In genomic region chr15:27476671-27477070, GRCm38 (mm10) we compare ENCODE assay signal across 16 mouse cellular contexts. TPM values are rescaled to one million over a fixed set of nuclear protein-coding genes. Genes with fewer than 3 reads are reported as not detected.
A peak's percentile ranks its signal among the peaks of the same experiment; 100 is the strongest.
DNase-seq lines count a peak whose midpoint lies in the region; ATAC-seq lines count a peak whose summit lies in the region.
"Had no signal": no experiment of that assay in that cellular context is flagged by ENCODE, and none has a peak within 500 bp of the region (broad histone marks: within the 10 kb centered on the region; RNA-seq: fewer than 3 reads in every experiment).

No protein-coding gene starts in this region.

- DNase-seq in cerebellum, adult 9-10 months, result peak; percentile 21
- DNase-seq in heart, postnatal 10 days, result no peak
- DNase-seq in left cerebral cortex, postnatal 14 days (ENCODE audit: low spot score in 2 of 2), result no peak
- no peak for DNase-seq in lung, postnatal 25 days (ENCODE audit: low spot score)
- DNase-seq: adrenal gland, postnatal 10 days; lung, postnatal 14 days; thymus, postnatal 4 days had no signal

- no peak overlapping the region for H3K27ac ChIP-seq in heart, embryonic 14.5 days (replicated peaks in 1 of 2; ENCODE audit: control insufficient read depth in 1 of 2, insufficient read depth in 1 of 2, low read depth in 2 of 2, low read length in 2 of 2)
- H3K27ac ChIP-seq: hindbrain, embryonic 10.5 days; kidney, embryonic 15.5 days had no signal

- no peaks in the 10 kb centered on the region for H3K36me3 ChIP-seq in heart, embryonic 14.5 days (ENCODE audit: control insufficient read depth, insufficient read depth, low read length)
- H3K36me3 ChIP-seq in erythroblast, embryonic 14.5 days (ENCODE audit: control insufficient read depth), result peaks cover 78% of the 10 kb centered on the region
- H3K36me3 ChIP-seq: hindbrain, embryonic 10.5 days; kidney, embryonic 15.5 days had no signal

- no peak for ATAC-seq in cerebellum, adult (ENCODE audit: insufficient number of reproducible peaks, low FRiP score, low TSS enrichment)
- ATAC-seq in heart, embryonic 14.5 days (ENCODE audit: insufficient number of reproducible peaks, insufficient read depth, low FRiP score, low read depth), result no peak
- peak; percentile 45 for ATAC-seq in megakaryocyte-erythroid progenitor cell, adult 5-6 weeks (replicated peaks; ENCODE audit: low FRiP score, low TSS enrichment, poor library complexity, severe bottlenecking)
- ATAC-seq: inflammation-experienced regulatory T-cells, adult 6 months had no signal

- peak overlapping the region; percentile 44; the same call in 1 of the 2 replicates for H3K4me2 ChIP-seq in heart, embryonic 14.5 days (ENCODE audit: low read length)
- H3K4me2 ChIP-seq: kidney, embryonic 15.5 days; midbrain, embryonic 11.5 days had no signal

- H3K4me3 ChIP-seq in heart, embryonic 14.5 days (ENCODE audit: control insufficient read depth in 1 of 2, insufficient read depth in 1 of 2, low read depth in 1 of 2, low read length in 2 of 2), result no peak overlapping the region
- H3K4me3 ChIP-seq in erythroblast, embryonic 14.5 days (replicated peaks), result peak overlapping the region; percentile 14
- H3K4me3 ChIP-seq: hindbrain, embryonic 10.5 days; kidney, embryonic 15.5 days had no signal

- no peaks in the 10 kb centered on the region for H3K27me3 ChIP-seq in heart, embryonic 14.5 days (ENCODE audit: control insufficient read depth, insufficient read depth, low read length)
- H3K27me3 ChIP-seq in erythroblast, embryonic 14.5 days (ENCODE audit: control insufficient read depth), result no peaks in the 10 kb centered on the region
- H3K27me3 ChIP-seq: CH12.LX; kidney, embryonic 15.5 days had no signal

- H3K4me1 ChIP-seq in heart, embryonic 14.5 days (ENCODE audit: control insufficient read depth in 2 of 2, insufficient read depth in 2 of 2, low read length in 2 of 2), result peaks cover 16 to 26% of the 10 kb centered on the region in 2 experiments
- peaks cover 83% of the 10 kb centered on the region for H3K4me1 ChIP-seq in erythroblast, embryonic 14.5 days (ENCODE audit: control insufficient read depth)

- H3K9ac ChIP-seq in heart, embryonic 14.5 days (ENCODE audit: low read length), result no peak overlapping the region
- H3K9ac ChIP-seq: kidney, embryonic 15.5 days had no signal

- 64% methylated on average over 12 of the region's 12 CpGs for WGBS in heart, embryonic 14.5 days

- H3K9me3 ChIP-seq in heart, embryonic 14.5 days (ENCODE audit: control insufficient read depth, low read length), result no peaks in the 10 kb centered on the region
- peaks cover 9% of the 10 kb centered on the region for H3K9me3 ChIP-seq in erythroblast, embryonic 14.5 days (ENCODE audit: control insufficient read depth, low read length)
- H3K9me3 ChIP-seq: hindbrain, embryonic 10.5 days; kidney, embryonic 15.5 days had no signal

- intact Hi-C loops in heart, postnatal 10 days (cut with DNase I), result no loop called here
- intact Hi-C loops in left cerebral cortex, postnatal 14 days (cut with DNase I), result no loop called here

RNA-seq across cellular contexts. Expression of gene Ank, which starts 10.2 kb away (rescaled TPM):
- 13.6 and 15.9 TPM in 2 replicates for polyA plus RNA-seq in heart, embryonic 14.5 days (2014; fragmentation: Nextera tagmentation; extraction: Ambion mirVana)
- total RNA-seq in heart, postnatal 10 days (2021), result 100 to 1,000 TPM; 125 to 149 TPM
- 3.0 and 3.7 TPM in 2 replicates for polyA plus RNA-seq in erythroblast, embryonic 14.5 days (2012)
- 43.4 and 61.0 TPM in 2 replicates for total RNA-seq in megakaryocyte-erythroid progenitor cell, adult 5-6 weeks (2014; fragmentation: Nextera tagmentation)
- 23.5 and 29.0 TPM in 2 replicates for total RNA-seq in megakaryocyte-erythroid progenitor cell, adult 5-6 weeks (2017)
- 100 to 1,000 TPM; 173 to 176 TPM for total RNA-seq in left cerebral cortex, postnatal 14 days (2021)
